Mouse (Mus musculus): ENCODE data around the gene Rrbp1.
A peak's percentile ranks its signal among the peaks of the same experiment; 100 is the strongest.

The Rrbp1 gene

GRCm38 (mm10) chr2:143951546-143952315 lies 59.3 kb downstream of the Rrbp1 start:
- no peak for DNase-seq

- no peak for DNase-seq
Measured at GRCm38 (mm10) chr2:143951028-143951420, 60.0 kb downstream of the Rrbp1 start.

- DNase-seq, result no peak
Measured at GRCm38 (mm10) chr2:143950290-143951027, 60.6 kb downstream of the Rrbp1 start.

GRCm38 (mm10) chr2:143949217-143949616 lies 61.8 kb downstream of the Rrbp1 start:
- DNase-seq, result no peak

- DNase-seq, result no peak
Measured at GRCm38 (mm10) chr2:143948416-143948815, 62.6 kb downstream of the Rrbp1 start.

GRCm38 (mm10) chr2:143947981-143948380 lies 63.1 kb downstream of the Rrbp1 start:
- no peak for DNase-seq

GRCm38 (mm10) chr2:143946399-143946798 lies 64.7 kb downstream of the Rrbp1 start:
- no peak for DNase-seq

- DNase-seq, result no peak
Measured at GRCm38 (mm10) chr2:143945466-143946075, 65.5 kb downstream of the Rrbp1 start.

- DNase-seq, result no peak
Measured at GRCm38 (mm10) chr2:143944796-143945195, 66.3 kb downstream of the Rrbp1 start.

GRCm38 (mm10) chr2:143940406-143940805 lies 70.7 kb downstream of the Rrbp1 start:
- no peak for DNase-seq

- no peak for DNase-seq
Measured at GRCm38 (mm10) chr2:143937861-143938260, 73.2 kb downstream of the Rrbp1 start.

- DNase-seq, result no peak
Measured at GRCm38 (mm10) chr2:143934439-143934838, 76.6 kb downstream of the Rrbp1 start.

- DNase-seq, result no peak
Measured at GRCm38 (mm10) chr2:143933516-143933915, 77.5 kb downstream of the Rrbp1 start.

- no peak for DNase-seq
Measured at GRCm38 (mm10) chr2:143932340-143932873, 78.7 kb downstream of the Rrbp1 start.

- DNase-seq, result no peak
Measured at GRCm38 (mm10) chr2:143929607-143930311, 81.3 kb downstream of the Rrbp1 start.

GRCm38 (mm10) chr2:143925826-143926225 lies 85.2 kb downstream of the Rrbp1 start:
- DNase-seq, result no peak

GRCm38 (mm10) chr2:143924085-143924484 lies 87.0 kb downstream of the Rrbp1 start:
- no peak for DNase-seq

GRCm38 (mm10) chr2:143918831-143919502 lies 92.1 kb downstream of the Rrbp1 start:
- DNase-seq, result no peak

- no peak for DNase-seq
Measured at GRCm38 (mm10) chr2:143917622-143918021, 93.4 kb downstream of the Rrbp1 start.

- DNase-seq, result peak; percentile 20
Measured at GRCm38 (mm10) chr2:143916229-143916628, 94.8 kb downstream of the Rrbp1 start.

GRCm38 (mm10) chr2:143915600-143916135 lies 95.4 kb downstream of the Rrbp1 start:
- peak; percentile 20 for DNase-seq
